Mouse (Mus musculus) liver, embryonic 15.5 days (tissue): Measurements from ENCODE around the gene Reg1. TPM values are rescaled to one million over a fixed set of nuclear protein-coding genes. Genes with fewer than 3 reads are reported as not detected.
"Not testable (repeated sequence)": the region's sequence is repeated elsewhere in the genome, so short reads cannot be mapped to it uniquely, and the experiment has no call there.

Source experiments
- ATAC-seq: fragments of 200-750 bp; cut with Nextera tagmentation; 2 replicates; pipeline ENCODE4 v1.8.0; 2017; ENCODE audit warnings: moderate number of reproducible peaks, mild to moderate bottlenecking, moderate library complexity; ENCODE audit not compliant: insufficient read depth
- H3K27ac ChIP-seq: fragments of 300-500 bp; sonication (generic); replicated peaks from 2 replicates; pipeline ENCODE4 v1.5.1; 2015; ENCODE audit warnings: mild to moderate bottlenecking, inconsistent platforms
- H3K27me3 ChIP-seq: fragments of 300-500 bp; sonication (generic); 2 replicates; pipeline ENCODE4 v1.6.1; 2015; ENCODE audit warnings: mild to moderate bottlenecking, inconsistent platforms
- H3K36me3 ChIP-seq: fragments of 300-500 bp; sonication (generic); replicated peaks from 2 replicates; pipeline ENCODE4 v1.6.1; 2015; ENCODE audit warnings: moderate library complexity, mild to moderate bottlenecking, inconsistent platforms
- H3K4me1 ChIP-seq: fragments of 300-500 bp; sonication (generic); replicated peaks from 2 replicates; pipeline ENCODE4 v1.6.1; 2015; ENCODE audit warnings: inconsistent platforms
- H3K4me2 ChIP-seq: fragments of 300-500 bp; sonication (generic); 2 replicates; pipeline ENCODE4 v1.6.1; 2015; ENCODE audit warnings: moderate library complexity, mild to moderate bottlenecking, inconsistent platforms
- H3K4me3 ChIP-seq: fragments of 300-500 bp; sonication (generic); replicated peaks from 2 replicates; pipeline ENCODE4 v1.5.1; 2015; ENCODE audit warnings: mild to moderate bottlenecking, inconsistent platforms
- H3K9ac ChIP-seq: fragments of 300-500 bp; sonication (generic); 2 replicates; pipeline ENCODE4 v1.6.1; 2015; ENCODE audit warnings: moderate library complexity, mild to moderate bottlenecking, inconsistent platforms
- H3K9me3 ChIP-seq: fragments of 300-500 bp; sonication (generic); replicated peaks from 2 replicates; pipeline ENCODE4 v1.6.1; 2016; ENCODE audit warnings: inconsistent platforms
- WGBS: fragments of 180-500 bp; shearing (Covaris S2); methylation state at CpG from one replicate; pipeline ENCODE4 v1.1.7; 2015; ENCODE audit warnings: mixed read lengths; ENCODE audit not compliant: insufficient replicate concordance; 5-methylcytosine and 5-hydroxymethylcytosine counted together
- polyA plus RNA-seq: library from polyadenylated mRNA; unstranded; fragments of >200 nt; fragmentation: Nextera tagmentation; extraction: Ambion mirVana; gene quantifications from 2 replicates; pipeline ENCODE4 v1.2.1, GENCODE M21; 2015

Reg1 gene
- 0.67 TPM in 1 of 2 replicates, not detected in the other for polyA plus RNA-seq

GRCm38 (mm10) chr6:78422411-78422810 is at the start of gene Reg1:
Gene Reg1 (plus strand): TSS chr6:78422711.
- not testable (repeated sequence) for H3K36me3 ChIP-seq, H3K4me2 ChIP-seq, H3K4me1 ChIP-seq, H3K27me3 ChIP-seq, H3K27ac ChIP-seq, H3K4me3 ChIP-seq, ATAC-seq, H3K9me3 ChIP-seq, H3K9ac ChIP-seq

GRCm38 (mm10) chr6:78378765-78379164 is 43.7 kb upstream of the Reg1 start, which contains the start of gene Reg3d:
Gene Reg3d (minus strand): TSS chr6:78378865.
- no peaks in the 10 kb centered on the region for H3K36me3 ChIP-seq
- no peak within 1 kb of the TSS for H3K4me3 ChIP-seq
- no peaks in the 10 kb centered on the region for H3K4me1 ChIP-seq
- WGBS, result 46% methylated on average over 2 of the region's 2 CpGs
- no peaks in the 10 kb centered on the region for H3K9me3 ChIP-seq
- H3K27ac ChIP-seq, result no peak within 1 kb of the TSS
- no peak within 1 kb of the TSS for H3K9ac ChIP-seq
- no peak for ATAC-seq
- H3K4me2 ChIP-seq, result no peak within 1 kb of the TSS
- H3K27me3 ChIP-seq, result no peaks in the 10 kb centered on the region

GRCm38 (mm10) chr6:78380409-78380808 is 42.1 kb upstream of the Reg1 start, which contains the start of gene Reg3a:
Gene Reg3a (plus strand): TSS chr6:78380709.
- Histone ChIP-seq H3K9ac (no peak within 1 kb of the TSS), H3K36me3 (no peaks in the 10 kb centered on the region), H3K27me3 (no peaks in the 10 kb centered on the region), H3K9me3 (no peaks in the 10 kb centered on the region), H3K4me2 (no peak within 1 kb of the TSS), H3K27ac (no peak within 1 kb of the TSS), H3K4me1 (no peaks in the 10 kb centered on the region), H3K4me3 (no peak within 1 kb of the TSS)
- ATAC-seq, result no peak

- no peaks in the 10 kb centered on the region for H3K4me1 ChIP-seq
- no peak for ATAC-seq
Observed at GRCm38 (mm10) chr6:78385609-78386008, 36.9 kb upstream of the Reg1 start.

GRCm38 (mm10) chr6:78395323-78395722 is 27.2 kb upstream of the Reg1 start, which contains the start of gene Reg2:
Gene Reg2 (plus strand): TSS chr6:78395623.
- not testable (repeated sequence) for ATAC-seq, H3K9ac ChIP-seq, H3K9me3 ChIP-seq, H3K27ac ChIP-seq, H3K4me3 ChIP-seq, H3K36me3 ChIP-seq, H3K4me1 ChIP-seq, H3K27me3 ChIP-seq, H3K4me2 ChIP-seq
- WGBS, result 86% methylated on average over 4 of the region's 17 CpGs

More at GRCm38 (mm10) chr6:78385609-78386008, 36.9 kb upstream of the Reg1 start:
- no peak overlapping the region for H3K4me3 ChIP-seq
- H3K27ac ChIP-seq, result no peak overlapping the region
- 61% methylated on average over 3 of the region's 3 CpGs for WGBS
- no peak overlapping the region for H3K9ac ChIP-seq
- no peak overlapping the region for H3K4me2 ChIP-seq
- no peaks in the 10 kb centered on the region for H3K27me3 ChIP-seq
- H3K9me3 ChIP-seq, result no peaks in the 10 kb centered on the region
- no peaks in the 10 kb centered on the region for H3K36me3 ChIP-seq

- Histone ChIP-seq H3K36me3 (no peaks in the 10 kb centered on the region), H3K9ac (no peak overlapping the region), H3K4me2 (no peak overlapping the region), H3K9me3 (no peaks in the 10 kb centered on the region), H3K27me3 (no peaks in the 10 kb centered on the region), H3K27ac (no peak overlapping the region), H3K4me3 (no peak overlapping the region), H3K4me1 (no peaks in the 10 kb centered on the region)
- WGBS, result 72% methylated on average over 3 of the region's 3 CpGs
- no peak for ATAC-seq
Observed at GRCm38 (mm10) chr6:78425497-78425896, 3.0 kb downstream of the Reg1 start.

GRCm38 (mm10) chr6:78447202-78447601 is 24.7 kb downstream of the Reg1 start:
- 35% methylated on average over 1 of the region's 1 CpGs for WGBS

GRCm38 (mm10) chr6:78448409-78448808 is 25.9 kb downstream of the Reg1 start:
- no peaks in the 10 kb centered on the region for H3K36me3 ChIP-seq
- H3K27ac ChIP-seq, result no peak overlapping the region
- H3K4me1 ChIP-seq, result no peaks in the 10 kb centered on the region
- H3K27me3 ChIP-seq, result no peaks in the 10 kb centered on the region
- no peak overlapping the region for H3K9ac ChIP-seq
- no peak overlapping the region for H3K4me3 ChIP-seq
- H3K4me2 ChIP-seq, result no peak overlapping the region
- ATAC-seq, result no peak
- H3K9me3 ChIP-seq, result no peaks in the 10 kb centered on the region

More at GRCm38 (mm10) chr6:78447202-78447601, 24.7 kb downstream of the Reg1 start:
- no peaks in the 10 kb centered on the region for H3K27me3 ChIP-seq
- H3K4me2 ChIP-seq, result no peak overlapping the region
- H3K4me1 ChIP-seq, result no peaks in the 10 kb centered on the region
- H3K9me3 ChIP-seq, result no peaks in the 10 kb centered on the region
- H3K27ac ChIP-seq, result no peak overlapping the region
- no peak overlapping the region for H3K4me3 ChIP-seq
- no peak for ATAC-seq
- no peak overlapping the region for H3K9ac ChIP-seq
- no peaks in the 10 kb centered on the region for H3K36me3 ChIP-seq

- no peak for ATAC-seq
- Histone ChIP-seq H3K4me2 (no peak overlapping the region), H3K27ac (no peak overlapping the region), H3K27me3 (no peaks in the 10 kb centered on the region), H3K4me1 (no peaks in the 10 kb centered on the region), H3K36me3 (no peaks in the 10 kb centered on the region), H3K9ac (no peak overlapping the region), H3K4me3 (no peak overlapping the region), H3K9me3 (no peaks in the 10 kb centered on the region)
- WGBS, result 76% methylated on average over 2 of the region's 2 CpGs
Observed at GRCm38 (mm10) chr6:78452804-78453203, 30.3 kb downstream of the Reg1 start.

GRCm38 (mm10) chr6:78460191-78460825 is 37.8 kb downstream of the Reg1 start:
- no peak overlapping the region for H3K4me2 ChIP-seq
- no peaks in the 10 kb centered on the region for H3K9me3 ChIP-seq

GRCm38 (mm10) chr6:78462360-78462759 is 39.8 kb downstream of the Reg1 start:
- 50% methylated on average over 2 of the region's 2 CpGs for WGBS

More at GRCm38 (mm10) chr6:78460191-78460825, 37.8 kb downstream of the Reg1 start:
- Histone ChIP-seq H3K36me3 (no peaks in the 10 kb centered on the region), H3K9ac (no peak overlapping the region), H3K27me3 (no peaks in the 10 kb centered on the region), H3K4me3 (no peak overlapping the region), H3K4me1 (no peaks in the 10 kb centered on the region), H3K27ac (no peak overlapping the region)
- WGBS, result 49% methylated on average over 3 of the region's 3 CpGs
- no peak for ATAC-seq

GRCm38 (mm10) chr6:78463266-78463665 is 40.8 kb downstream of the Reg1 start:
- Histone ChIP-seq H3K4me1 (no peaks in the 10 kb centered on the region), H3K36me3 (no peaks in the 10 kb centered on the region), H3K9ac (no peak overlapping the region), H3K9me3 (no peaks in the 10 kb centered on the region), H3K27me3 (no peaks in the 10 kb centered on the region), H3K4me3 (no peak overlapping the region), H3K4me2 (no peak overlapping the region), H3K27ac (no peak overlapping the region)
- WGBS, result 46% methylated on average over 2 of the region's 2 CpGs
- ATAC-seq, result no peak

More at GRCm38 (mm10) chr6:78462360-78462759, 39.8 kb downstream of the Reg1 start:
- Histone ChIP-seq H3K4me1 (no peaks in the 10 kb centered on the region), H3K27ac (no peak overlapping the region), H3K9ac (no peak overlapping the region), H3K27me3 (no peaks in the 10 kb centered on the region), H3K9me3 (no peaks in the 10 kb centered on the region), H3K4me2 (no peak overlapping the region), H3K36me3 (no peaks in the 10 kb centered on the region), H3K4me3 (no peak overlapping the region)
- no peak for ATAC-seq
